Comparison of ENCODE assay signal across 14 mouse cellular contexts in genomic region chr2:54522989-54523388, GRCm38 (mm10).
DNase-seq lines count a peak whose midpoint lies in the region; ATAC-seq lines count a peak whose summit lies in the region.
"Had no signal": no experiment of that assay in that cellular context is flagged by ENCODE, and none has a peak within 500 bp of the region (broad histone marks: within the 10 kb centered on the region; RNA-seq: fewer than 3 reads in every experiment).

No protein-coding gene starts in this region.

- no peak for DNase-seq in frontal cortex, postnatal 25 days (ENCODE audit: low spot score in 2 of 2)
- peak; percentile 52 for DNase-seq in brain, adult 2 months (ENCODE audit: low read depth, low spot score)
- DNase-seq in telencephalon, adult 2 months (ENCODE audit: low read depth, low spot score): peak; percentile 23
- DNase-seq: adrenal gland, adult 2 months; adrenal gland, postnatal 10 days; adrenal gland, postnatal 25 days; cerebellum, adult 11-12 months; cerebellum, adult 2 months; cerebellum, adult 9-10 months; cerebellum, postnatal 10 days; cerebellum, postnatal 25 days had no signal

- peak; percentile 55; the same call in 1 of the 2 replicates for ATAC-seq in frontal cortex, adult (ENCODE audit: low TSS enrichment)
- no peak for ATAC-seq in granulocyte monocyte progenitor cell, adult 5-6 weeks (replicated peaks; ENCODE audit: poor library complexity, severe bottlenecking)
- ATAC-seq: forebrain, embryonic 16.5 days had no signal

Comparison
In these comparisons a context has a peak if more than half of its experiments do, and no peak if none do; other contexts are left out.
1. DNase-seq: peak in brain, adult 2 months (single experiment) and telencephalon, adult 2 months (single experiment); none in frontal cortex, postnatal 25 days (0 of 2).